Mouse (Mus musculus): Measurements from ENCODE around the gene Crybb1. TPM values are rescaled to one million over a fixed set of nuclear protein-coding genes. Genes with fewer than 3 reads are reported as not detected.

The Crybb1 gene
- polyA plus RNA-seq, 1 experiment: 0.51 TPM

DNA sequence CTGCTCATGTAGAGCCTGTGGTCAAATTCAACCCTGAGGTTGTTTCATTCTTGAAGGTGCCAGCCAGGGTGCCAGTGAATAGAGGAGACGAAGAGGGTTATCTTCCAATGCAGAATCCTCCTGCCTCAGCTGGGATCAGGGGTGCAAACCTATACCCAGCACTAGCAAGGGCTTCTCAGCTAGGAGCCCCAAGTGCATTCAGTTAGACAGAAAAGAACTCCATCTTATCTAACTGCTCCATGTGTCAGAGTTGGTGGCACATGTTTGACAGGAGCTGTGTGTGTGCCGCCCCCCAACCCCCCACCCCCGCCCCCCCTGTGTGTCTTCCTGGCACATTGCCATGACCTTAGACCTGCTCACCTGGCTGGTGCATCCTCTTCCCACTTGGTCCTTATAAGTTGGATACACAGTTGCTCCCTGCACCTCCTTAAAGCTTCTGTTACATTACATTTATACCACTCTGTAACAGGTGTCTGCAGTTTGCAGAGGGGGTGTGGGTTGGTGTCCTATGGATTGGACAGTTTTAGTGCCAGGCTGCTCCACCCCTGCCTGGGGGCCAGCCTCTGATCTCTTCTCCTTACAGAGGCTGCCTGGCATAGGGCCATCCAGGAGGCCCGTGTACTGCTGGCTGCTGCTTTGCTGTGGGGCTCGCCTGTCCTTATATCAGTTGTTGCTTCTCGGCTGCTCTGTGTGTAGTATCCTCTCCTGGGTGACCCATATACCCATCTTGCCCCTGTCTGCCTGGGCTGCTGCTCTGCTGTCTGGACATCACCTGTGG lies 41.0 kb downstream of the Crybb1 start:
- no peak for TF ChIP-seq GATA1 (IDR thresholded peaks at IDR 0.05; ENCODE audit: low read length)

DNA sequence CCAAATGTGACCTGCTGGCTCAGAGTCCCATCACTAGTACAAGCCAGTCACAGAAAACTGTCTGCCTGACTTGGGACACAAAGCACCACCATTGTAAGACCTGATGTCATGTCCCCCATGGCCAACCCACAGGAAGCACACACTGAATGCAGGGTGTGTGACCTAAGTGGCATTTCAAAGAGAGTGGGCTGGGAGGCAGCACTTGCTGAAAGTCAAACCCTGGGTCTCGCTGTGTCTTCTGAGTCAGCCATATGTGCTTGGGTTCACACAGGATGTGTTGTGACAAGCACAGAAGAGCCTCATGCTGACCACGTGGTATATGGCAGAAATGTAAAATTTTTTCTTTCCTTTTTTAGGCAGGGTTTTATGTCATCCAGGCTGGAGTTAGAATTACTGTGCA lies 41.6 kb downstream of the Crybb1 start:
- TF ChIP-seq GATA1 (IDR thresholded peaks at IDR 0.05; ENCODE audit: low read length): no peak

DNA sequence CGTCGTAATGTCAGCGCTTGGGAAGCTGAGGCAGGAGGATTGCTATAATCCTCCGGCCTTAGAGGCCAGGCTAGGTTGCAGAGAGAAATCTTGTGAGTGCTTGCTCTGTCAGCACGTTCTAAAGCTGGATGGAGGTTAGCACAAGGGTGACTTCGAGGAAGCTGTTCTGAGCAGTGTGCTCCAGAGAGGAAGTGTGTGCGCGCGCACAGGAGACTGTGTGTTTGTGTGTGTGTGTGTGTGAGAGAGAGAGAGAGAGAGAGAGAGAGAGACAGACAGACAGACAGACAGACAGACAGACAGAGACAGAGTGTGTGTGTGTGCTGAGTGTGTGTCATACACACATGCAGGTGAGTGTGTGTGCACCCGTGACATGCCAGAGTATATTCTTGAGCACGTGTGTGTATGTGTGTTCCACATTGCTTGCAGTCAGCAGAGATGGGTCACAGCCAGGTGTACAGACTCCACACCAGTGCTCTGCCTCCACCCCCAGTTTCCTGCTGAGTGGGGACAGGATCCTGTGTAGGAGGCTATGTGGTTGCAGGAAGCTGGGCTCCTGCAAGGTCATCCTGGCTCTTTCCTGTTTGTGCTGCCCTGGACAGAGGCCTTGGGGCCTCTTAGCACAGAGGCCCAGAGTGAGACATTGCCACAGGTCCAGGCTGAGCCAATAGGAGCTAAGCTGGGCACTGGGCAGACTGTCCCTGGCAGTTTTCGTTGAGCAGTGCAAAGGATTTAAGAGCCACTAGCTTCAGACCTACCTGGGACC lies 42.8 kb downstream of the Crybb1 start:
- TF ChIP-seq GATA1 (IDR thresholded peaks at IDR 0.05; ENCODE audit: low read length): no peak

DNA sequence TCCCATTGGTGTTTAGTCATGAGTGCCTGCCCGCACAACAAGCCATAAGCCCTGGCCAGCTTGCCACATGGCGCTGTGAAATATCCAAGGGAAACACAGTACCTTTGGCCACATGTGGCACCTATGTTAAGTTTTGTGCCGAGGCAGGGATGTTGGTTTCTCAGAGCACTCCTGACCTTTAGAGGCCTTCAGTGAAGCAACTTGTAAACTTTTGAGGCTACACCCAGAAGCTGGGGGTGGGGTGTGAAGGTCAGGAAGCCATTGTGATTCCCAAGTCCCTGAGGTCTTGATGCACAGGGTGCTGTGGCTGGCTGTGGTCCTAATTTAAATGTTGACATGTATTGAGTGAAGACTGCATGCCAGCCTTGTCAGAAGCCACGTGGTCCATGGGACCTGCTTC lies 43.8 kb downstream of the Crybb1 start:
- no peak for TF ChIP-seq GATA1 (IDR thresholded peaks at IDR 0.05; ENCODE audit: low read length)

DNA sequence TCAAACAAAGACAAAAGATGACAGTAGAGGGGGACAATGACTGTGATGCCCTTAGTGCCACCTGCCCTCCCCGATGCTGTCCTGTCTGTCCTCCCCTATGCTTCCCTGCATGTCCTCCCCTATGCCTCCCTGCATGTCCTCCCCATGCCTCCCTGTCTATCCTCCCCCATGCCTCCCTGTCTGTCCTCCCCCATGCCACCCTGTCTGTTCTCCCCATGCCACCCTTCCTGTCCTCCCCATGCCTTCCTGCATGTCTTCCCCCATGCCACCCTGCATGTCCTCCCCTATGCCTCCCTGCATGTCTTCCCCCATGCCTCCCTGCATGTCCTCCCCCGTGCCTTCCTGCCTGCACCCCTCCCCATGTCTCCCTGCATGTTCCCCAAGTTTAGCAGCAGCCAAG lies 44.5 kb downstream of the Crybb1 start:
- no peak for TF ChIP-seq GATA1 (IDR thresholded peaks at IDR 0.05; ENCODE audit: low read length)

DNA sequence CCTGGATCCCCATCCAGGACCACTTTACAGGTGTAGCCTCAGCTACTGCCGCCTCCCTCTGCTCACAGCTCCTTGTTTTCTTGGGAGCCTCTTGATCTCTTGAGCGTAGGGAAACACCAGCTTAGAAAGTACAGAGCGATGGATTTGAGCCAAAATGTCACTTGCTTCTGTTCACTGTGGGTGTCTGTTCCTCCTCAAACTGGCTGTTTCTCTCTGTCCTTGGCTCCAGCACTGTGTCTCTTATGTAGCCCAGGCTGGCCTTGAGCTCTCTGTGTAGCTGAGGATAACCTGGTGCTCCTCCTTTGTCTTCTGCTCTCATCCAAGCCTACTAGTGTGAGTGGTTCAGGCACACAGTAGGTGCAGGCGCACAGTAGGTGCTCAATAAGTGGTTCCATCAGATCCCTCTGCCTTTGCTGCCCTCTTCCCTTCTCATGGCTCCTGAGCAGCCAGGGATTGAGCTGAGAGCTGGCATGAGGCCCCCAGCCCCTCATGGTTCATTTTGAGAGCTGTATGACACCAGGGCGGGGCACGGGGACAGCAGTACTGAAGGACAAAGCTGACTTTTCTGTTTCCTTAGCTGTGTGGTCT lies 45.2 kb downstream of the Crybb1 start:
- TF ChIP-seq GATA1 (IDR thresholded peaks at IDR 0.05; ENCODE audit: low read length): no peak

DNA sequence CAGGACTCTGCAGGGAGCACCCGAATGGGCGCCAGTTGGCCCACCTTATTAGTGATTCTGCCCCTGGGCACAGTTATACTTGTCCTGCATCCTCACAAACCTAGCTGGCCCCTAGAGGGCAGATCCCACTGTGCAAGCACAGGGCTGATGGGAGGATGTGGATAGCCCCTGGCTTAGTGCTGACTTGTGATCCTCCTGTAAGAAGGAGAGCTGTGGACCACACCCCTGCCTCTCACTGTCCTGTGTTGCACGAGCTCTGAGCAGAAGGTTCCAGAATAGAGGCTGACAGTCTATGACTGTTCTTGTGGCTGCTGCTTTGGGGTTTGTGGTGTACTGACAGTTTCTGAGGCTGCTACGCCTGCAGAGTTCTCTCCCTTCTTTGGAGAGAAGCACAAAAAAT lies 46.1 kb downstream of the Crybb1 start:
- no peak for TF ChIP-seq GATA1 (IDR thresholded peaks at IDR 0.05; ENCODE audit: low read length)

DNA sequence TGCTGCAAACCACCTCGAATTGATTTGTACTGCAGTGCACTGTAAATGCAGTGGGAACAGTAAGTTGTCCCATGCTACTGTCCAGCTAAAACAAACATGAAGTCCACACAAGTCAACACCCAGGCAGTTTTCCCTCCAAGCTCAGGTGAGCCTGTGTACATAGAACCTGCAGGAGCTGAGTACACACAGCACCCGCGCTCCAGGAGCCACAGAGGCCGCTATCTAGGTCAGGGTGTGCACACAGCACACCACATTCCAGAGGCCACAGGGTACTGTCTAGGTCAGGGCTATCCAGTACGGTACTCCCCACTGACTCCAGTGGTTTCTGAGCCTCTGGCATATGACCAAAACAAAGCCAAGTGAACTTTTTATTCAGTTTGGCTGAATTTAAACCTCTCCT lies 46.7 kb downstream of the Crybb1 start:
- no peak for TF ChIP-seq GATA1 (IDR thresholded peaks at IDR 0.05; ENCODE audit: low read length)

DNA sequence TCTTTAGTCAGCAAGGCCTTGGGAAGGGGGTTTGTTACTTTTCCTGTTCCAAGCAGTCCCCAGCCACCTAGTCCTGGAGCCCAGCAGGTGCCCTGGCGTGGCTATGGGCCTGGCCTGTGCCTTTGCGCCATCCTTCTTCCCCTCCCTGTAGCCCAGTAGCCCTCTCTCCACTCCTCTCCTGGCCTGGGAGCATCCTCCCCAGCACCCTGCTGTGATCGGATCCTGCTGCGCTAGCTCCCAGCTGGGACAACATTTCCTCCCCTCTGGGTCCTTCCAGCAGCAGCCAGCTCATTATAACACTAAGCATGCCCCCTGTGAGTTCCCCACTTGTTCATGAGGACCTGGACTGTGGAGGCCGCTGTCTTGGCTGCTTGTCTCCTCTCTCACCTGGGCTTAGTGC lies 50.2 kb downstream of the Crybb1 start:
- no peak for TF ChIP-seq GATA1 (IDR thresholded peaks at IDR 0.05; ENCODE audit: low read length)

DNA sequence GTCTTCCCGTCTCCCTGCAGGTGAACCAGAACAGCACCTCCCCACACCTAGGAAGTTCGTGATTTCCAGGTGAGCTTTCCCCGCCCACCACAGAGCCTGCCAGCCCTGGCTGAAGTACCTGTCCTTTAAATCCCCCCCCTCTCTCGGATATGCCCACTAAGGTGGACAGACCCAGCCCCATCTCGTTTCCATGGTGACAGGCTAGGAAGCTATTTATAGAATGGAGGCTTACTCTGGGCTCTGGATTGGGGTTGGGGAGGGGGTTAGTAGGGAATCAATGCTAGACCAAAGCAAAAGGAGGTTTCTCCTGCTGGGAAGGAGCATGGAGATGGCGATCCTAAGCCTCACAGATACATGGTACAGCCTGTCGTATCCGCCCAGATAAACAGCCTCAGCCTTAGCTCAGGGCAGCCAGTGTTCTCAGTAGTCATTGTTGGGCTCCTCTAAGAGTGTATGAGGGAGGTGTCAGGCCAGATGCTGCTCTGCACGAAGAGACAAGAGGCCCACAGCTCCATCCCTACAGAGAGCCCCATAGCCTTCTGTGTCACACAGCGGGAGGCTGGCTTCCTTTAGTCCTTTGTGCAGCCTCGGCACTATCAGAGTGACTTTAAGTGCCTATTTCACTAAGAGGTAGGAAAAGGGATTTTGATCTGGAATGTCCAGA lies 57.7 kb downstream of the Crybb1 start:
- TF ChIP-seq GATA1 (IDR thresholded peaks at IDR 0.05; ENCODE audit: low read length): no peak

DNA sequence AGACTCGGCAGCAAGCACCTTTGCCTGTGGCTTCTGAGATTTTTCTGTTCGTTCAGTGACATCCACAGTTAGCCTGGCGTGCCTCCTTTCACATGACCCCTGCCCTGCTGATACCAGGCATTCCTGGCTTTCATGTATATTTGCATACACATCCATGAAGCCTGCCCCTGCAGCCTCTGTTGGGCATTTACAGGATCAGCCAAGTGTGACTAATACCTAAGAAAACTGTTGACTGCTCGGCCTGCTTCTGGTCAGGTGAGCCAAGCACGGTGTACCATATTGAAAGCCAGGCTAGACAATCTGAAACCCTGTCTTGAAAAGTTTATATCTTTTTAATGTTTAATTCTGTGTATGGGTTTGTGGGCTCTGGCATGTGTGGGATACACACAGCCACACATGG lies 60.9 kb downstream of the Crybb1 start:
- TF ChIP-seq GATA1 (IDR thresholded peaks at IDR 0.05; ENCODE audit: low read length): no peak

DNA sequence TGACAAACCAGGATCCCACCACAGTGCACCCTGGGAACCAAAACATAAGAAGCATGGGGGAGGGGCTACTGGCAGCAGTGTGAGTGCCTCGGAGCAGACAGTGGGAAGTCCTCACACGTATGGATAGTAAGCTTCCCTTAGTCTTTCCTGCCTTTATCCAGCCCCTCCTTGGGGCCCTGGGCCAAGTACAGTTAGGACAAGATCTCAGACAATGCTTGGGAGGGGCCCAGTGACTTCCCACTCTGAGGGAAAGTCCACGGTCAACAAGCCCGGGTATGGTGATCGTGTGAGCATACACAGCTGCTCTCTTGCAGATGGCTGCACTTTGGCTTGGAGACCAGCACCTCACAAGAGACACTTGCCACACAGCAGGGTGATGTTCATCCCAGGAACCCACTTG lies 61.7 kb downstream of the Crybb1 start:
- TF ChIP-seq GATA1 (IDR thresholded peaks at IDR 0.05; ENCODE audit: low read length): no peak

Other genes with a start within 250 kb of the Crybb1 start
- gene Cryba4, start 3.3 kb upstream of the Crybb1 start, polyA plus RNA-seq (2012): 0.39 and 0.51 TPM in 2 replicates
- 110 and 149 TPM in 2 replicates for gene Tpst2, start 20.9 kb downstream of the Crybb1 start, polyA plus RNA-seq (2012)
- gene Tfip11, start 70.5 kb downstream of the Crybb1 start, polyA plus RNA-seq (2012): 67.1 and 67.3 TPM in 2 replicates
- 19.2 and 29.8 TPM in 2 replicates for gene Srrd, start 87.2 kb downstream of the Crybb1 start, polyA plus RNA-seq (2012)
- 30.6 and 52.1 TPM in 2 replicates for gene Hps4, start 87.3 kb downstream of the Crybb1 start, polyA plus RNA-seq (2012)
- gene Gm6583, start 100.2 kb downstream of the Crybb1 start, polyA plus RNA-seq (2012): not detected in 2 replicates
- not detected in 2 replicates for gene Asphd2, start 139.1 kb downstream of the Crybb1 start, polyA plus RNA-seq (2012)
- not detected in 2 replicates for gene Gm6588, start 193.6 kb downstream of the Crybb1 start, polyA plus RNA-seq (2012)